Mouse (Mus musculus) G1E (cell line): ENCODE data around the gene Gm21887.
"Not testable (repeated sequence)": the region's sequence is repeated elsewhere in the genome, so short reads cannot be mapped to it uniquely, and the experiment has no call there.

ENCODE experiments used
- CTCF ChIP-seq: IDR thresholded peaks from 2 replicates; pipeline ENCODE4 v1.5.1; 2012; ENCODE audit warnings: low read depth, low read length, inconsistent platforms, mixed read lengths
- GATA2 ChIP-seq: IDR thresholded peaks from 2 replicates; pipeline ENCODE4 v1.6.1; 2012; ENCODE audit warnings: low read depth, low read length, inconsistent platforms, borderline replicate concordance

DNA sequence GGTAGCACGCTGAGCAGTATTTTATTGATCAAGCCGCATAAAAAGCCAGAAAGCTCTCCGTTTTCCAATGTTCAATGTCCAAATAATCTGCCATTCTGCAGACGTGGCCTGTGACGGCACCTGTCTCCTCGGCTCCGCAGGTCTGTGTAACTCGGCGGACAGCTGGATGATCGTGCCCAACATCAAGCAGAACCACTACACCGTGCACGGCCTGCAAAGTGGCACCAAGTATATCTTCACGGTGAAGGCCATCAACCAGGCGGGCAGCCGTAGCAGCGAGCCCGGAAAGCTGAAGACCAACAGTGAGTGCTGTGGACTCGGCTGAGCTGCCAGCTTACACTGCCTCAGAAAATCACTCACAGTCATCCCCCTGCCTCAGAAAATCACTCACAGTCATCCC, 23.7 kb upstream of the Gm21887 start:
- TF ChIP-seq CTCF, GATA2: not testable (repeated sequence)
